In the genomic region with DNA sequence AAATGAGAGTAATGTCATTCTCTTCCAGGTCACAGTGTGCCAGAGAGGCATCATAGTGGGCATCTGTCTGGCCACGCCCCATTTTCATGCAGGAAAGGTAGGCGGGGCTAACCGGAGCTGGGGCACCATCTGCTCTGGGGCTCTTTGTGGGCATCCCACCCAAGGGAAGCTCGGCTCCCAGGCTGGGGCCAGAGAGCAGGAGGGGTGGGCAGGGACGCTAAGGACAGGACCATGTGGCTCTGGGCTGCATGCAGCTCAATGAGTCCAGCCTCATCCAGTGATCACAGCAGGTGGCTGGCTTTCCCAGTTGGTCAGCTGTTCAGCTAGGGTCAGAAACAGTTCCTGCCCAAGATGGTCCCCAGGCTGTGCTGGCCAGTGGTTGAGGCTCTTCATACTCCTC, we compare ENCODE assay signal across 24 mouse cellular contexts.
A peak's percentile ranks its signal among the peaks of the same experiment; 100 is the strongest.
DNase-seq lines count a peak whose midpoint lies in the region; ATAC-seq lines count a peak whose summit lies in the region.
"Had no signal": no experiment of that assay in that cellular context is flagged by ENCODE, and none has a peak within 500 bp of the region (broad histone marks: within the 10 kb centered on the region; RNA-seq: fewer than 3 reads in every experiment).

No protein-coding gene starts in this region.

- 0 out of 2 replicates have a peak, but pooled peaks cover 7% of the 10 kb centered on the region for H3K27me3 ChIP-seq in hindbrain, embryonic 10.5 days (ENCODE audit: insufficient read depth, poor library complexity, severe bottlenecking)
- no peaks in the 10 kb centered on the region for H3K27me3 ChIP-seq in hindbrain, embryonic 14.5 days (ENCODE audit: control insufficient read depth, insufficient read depth, low read length)
- H3K27me3 ChIP-seq in embryonic facial prominence, embryonic 14.5 days (replicated peaks; ENCODE audit: control insufficient read depth, insufficient read depth, low read length): no peaks in the 10 kb centered on the region
- H3K27me3 ChIP-seq: heart, embryonic 13.5 days; liver, embryonic 13.5 days; stomach, embryonic 15.5 days had no signal

- H3K4me3 ChIP-seq in hindbrain, embryonic 10.5 days: no peak overlapping the region
- no peak overlapping the region for H3K4me3 ChIP-seq in hindbrain, embryonic 14.5 days (replicated peaks; ENCODE audit: low read length)
- H3K4me3 ChIP-seq in embryonic facial prominence, embryonic 14.5 days (ENCODE audit: low read depth, low read length): no peak overlapping the region
- H3K4me3 ChIP-seq: heart, embryonic 13.5 days; liver, embryonic 13.5 days; megakaryocyte, embryonic 14.5 days; stomach, embryonic 15.5 days had no signal

- no peaks in the 10 kb centered on the region for H3K36me3 ChIP-seq in hindbrain, embryonic 10.5 days
- no peaks in the 10 kb centered on the region for H3K36me3 ChIP-seq in hindbrain, embryonic 14.5 days (replicated peaks; ENCODE audit: control insufficient read depth, insufficient read depth)
- no peaks in the 10 kb centered on the region for H3K36me3 ChIP-seq in embryonic facial prominence, embryonic 14.5 days (ENCODE audit: control insufficient read depth, insufficient read depth, low read length)
- H3K36me3 ChIP-seq: heart, embryonic 13.5 days; liver, embryonic 13.5 days; stomach, embryonic 15.5 days had no signal

- intact Hi-C loops in left cerebral cortex, postnatal 4 days (cut with DNase I): no loop called here
- intact Hi-C loops in left cerebral cortex, postnatal 14 days (cut with DNase I): no loop called here

- H3K27ac ChIP-seq in hindbrain, embryonic 10.5 days: 0 out of 2 replicates have a peak overlapping the region, but pooled peaks have one; percentile 73
- no peak overlapping the region for H3K27ac ChIP-seq in hindbrain, embryonic 14.5 days
- no peak overlapping the region for H3K27ac ChIP-seq in embryonic facial prominence, embryonic 14.5 days (replicated peaks; ENCODE audit: low read depth, low read length)
- H3K27ac ChIP-seq: heart, embryonic 13.5 days; liver, embryonic 13.5 days; stomach, embryonic 15.5 days had no signal

- peaks cover 96% of the 10 kb centered on the region for H3K4me1 ChIP-seq in hindbrain, embryonic 10.5 days (replicated peaks)
- H3K4me1 ChIP-seq in hindbrain, embryonic 14.5 days (replicated peaks; ENCODE audit: control insufficient read depth, insufficient read depth, low read length): peaks cover 30% of the 10 kb centered on the region
- peaks cover 14% of the 10 kb centered on the region for H3K4me1 ChIP-seq in embryonic facial prominence, embryonic 14.5 days (ENCODE audit: control insufficient read depth, insufficient read depth, low read length)
- H3K4me1 ChIP-seq: liver, embryonic 13.5 days; megakaryocyte, embryonic 14.5 days; stomach, embryonic 15.5 days had no signal

- no peaks in the 10 kb centered on the region for H3K9me3 ChIP-seq in hindbrain, embryonic 10.5 days
- no peaks in the 10 kb centered on the region for H3K9me3 ChIP-seq in hindbrain, embryonic 14.5 days (ENCODE audit: control insufficient read depth, low read length)
- no peaks in the 10 kb centered on the region for H3K9me3 ChIP-seq in embryonic facial prominence, embryonic 14.5 days (ENCODE audit: control insufficient read depth, low read length)
- H3K9me3 ChIP-seq: heart, embryonic 13.5 days; liver, embryonic 13.5 days; megakaryocyte, embryonic 14.5 days; stomach, embryonic 15.5 days had no signal

- H3K9ac ChIP-seq in hindbrain, embryonic 14.5 days: no peak overlapping the region
- H3K9ac ChIP-seq in embryonic facial prominence, embryonic 14.5 days (ENCODE audit: low read depth, low read length): no peak overlapping the region
- H3K9ac ChIP-seq: forebrain, postnatal 0 days; heart, embryonic 13.5 days; liver, embryonic 13.5 days; stomach, embryonic 15.5 days had no signal

- no peak for DNase-seq in hindbrain, embryonic 10.5 days (ENCODE audit: low spot score)
- DNase-seq in hindbrain, embryonic 14.5 days (ENCODE audit: low spot score): no peak
- DNase-seq in left cerebral cortex, postnatal 4 days: peak; percentile 57
- DNase-seq in left cerebral cortex, postnatal 14 days (ENCODE audit: low spot score in 2 of 2): no peak
- no peak for DNase-seq in embryonic facial prominence, embryonic 14.5 days (ENCODE audit: low spot score)
- peak; percentile 69 for DNase-seq in retina, embryonic 14.5 days (ENCODE audit: low spot score)
- no peak for DNase-seq in layer of hippocampus, postnatal 14 days (ENCODE audit: low spot score in 2 of 2)
- DNase-seq: adrenal gland, postnatal 14 days; cerebellum, adult 11-12 months; forebrain, postnatal 0 days; heart, postnatal 10 days; kidney, adult 9 months; kidney, postnatal 10 days; liver, embryonic 13.5 days; lung, adult 18-20 months; lung, postnatal 4 days; midbrain, embryonic 14.5 days; thymus, adult 2 months; thymus, postnatal 36 days had no signal

- H3K4me2 ChIP-seq in hindbrain, embryonic 14.5 days (replicated peaks): no peak overlapping the region
- no peak overlapping the region for H3K4me2 ChIP-seq in embryonic facial prominence, embryonic 14.5 days (ENCODE audit: low read depth, low read length)
- H3K4me2 ChIP-seq: heart, embryonic 13.5 days; liver, embryonic 13.5 days; stomach, embryonic 15.5 days had no signal

- no peak for ATAC-seq in hindbrain, embryonic 14.5 days (ENCODE audit: low FRiP score)
- ATAC-seq in embryonic facial prominence, embryonic 14.5 days (ENCODE audit: low read depth): 0 out of 2 replicates have a peak, but pooled peaks have one; percentile 24
- ATAC-seq: CD4-positive, CD25-positive, alpha-beta regulatory T cell, adult 4 months; forebrain, postnatal 0 days; intestine, embryonic 16.5 days had no signal

- 72% methylated on average over 5 of the region's 5 CpGs for WGBS in hindbrain, embryonic 10.5 days
- 53% methylated on average over 5 of the region's 5 CpGs for WGBS in hindbrain, embryonic 14.5 days
- 76% methylated on average over 5 of the region's 5 CpGs for WGBS in embryonic facial prominence, embryonic 14.5 days

Comparison
In these comparisons a context has a peak if more than half of its experiments do, and no peak if none do; other contexts are left out.
1. DNase-seq: peak in left cerebral cortex, postnatal 4 days (single experiment) and retina, embryonic 14.5 days (single experiment); none in hindbrain, embryonic 10.5 days (single experiment), hindbrain, embryonic 14.5 days (single experiment), left cerebral cortex, postnatal 14 days (0 of 2), embryonic facial prominence, embryonic 14.5 days (single experiment) and layer of hippocampus, postnatal 14 days (0 of 2).